Mouse (Mus musculus): Measurements from ENCODE around the gene Mpg. TPM values are rescaled to one million over a fixed set of nuclear protein-coding genes. Genes with fewer than 3 reads are reported as not detected.
"Not testable (repeated sequence)": the region's sequence is repeated elsewhere in the genome, so short reads cannot be mapped to it uniquely, and the experiment has no call there.

The Mpg gene
- polyA plus RNA-seq, 1 experiment from 2014 or later = 37.5 TPM

DNA sequence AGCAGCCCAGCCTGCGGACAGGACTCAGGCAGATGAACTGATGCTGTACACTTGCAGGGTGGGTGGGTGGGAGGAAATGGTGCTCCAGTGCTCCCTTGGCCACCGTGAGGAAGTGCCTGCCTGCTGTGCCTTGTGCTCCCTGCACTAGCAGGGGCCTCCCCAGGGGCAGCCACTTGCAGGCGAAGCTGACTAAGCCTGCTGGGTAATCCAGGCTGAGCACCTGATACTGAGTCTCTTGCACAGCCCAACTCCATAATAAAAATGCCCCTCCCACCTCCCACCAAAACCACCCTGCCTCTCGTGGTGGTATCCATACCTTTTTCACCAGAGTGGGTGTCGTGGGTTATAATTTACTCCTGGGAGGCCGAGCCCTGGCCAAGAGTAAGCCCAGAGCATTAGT is 27.1 kb upstream of the Mpg start:
- ATAC-seq (ENCODE audit: low FRiP score) (no peak), DNase-seq (ENCODE audit: low spot score) (no peak)
- WGBS = 49% methylated on average over 6 of the region's 6 CpGs
- H3K27me3 ChIP-seq (ENCODE audit: control insufficient read depth, insufficient read depth, low read length) = no peaks in the 10 kb centered on the region
- no peak overlapping the region for H3K4me3 ChIP-seq (replicated peaks; ENCODE audit: low read length)
- no peak overlapping the region for H3K4me2 ChIP-seq (replicated peaks)
- H3K36me3 ChIP-seq (replicated peaks; ENCODE audit: control insufficient read depth, insufficient read depth) = no peaks in the 10 kb centered on the region
- no peaks in the 10 kb centered on the region for H3K9me3 ChIP-seq (ENCODE audit: control insufficient read depth, low read length)
- no peak overlapping the region for H3K9ac ChIP-seq
- H3K27ac ChIP-seq = no peak overlapping the region
- no peaks in the 10 kb centered on the region for H3K4me1 ChIP-seq (replicated peaks; ENCODE audit: control insufficient read depth, insufficient read depth, low read length)

DNA sequence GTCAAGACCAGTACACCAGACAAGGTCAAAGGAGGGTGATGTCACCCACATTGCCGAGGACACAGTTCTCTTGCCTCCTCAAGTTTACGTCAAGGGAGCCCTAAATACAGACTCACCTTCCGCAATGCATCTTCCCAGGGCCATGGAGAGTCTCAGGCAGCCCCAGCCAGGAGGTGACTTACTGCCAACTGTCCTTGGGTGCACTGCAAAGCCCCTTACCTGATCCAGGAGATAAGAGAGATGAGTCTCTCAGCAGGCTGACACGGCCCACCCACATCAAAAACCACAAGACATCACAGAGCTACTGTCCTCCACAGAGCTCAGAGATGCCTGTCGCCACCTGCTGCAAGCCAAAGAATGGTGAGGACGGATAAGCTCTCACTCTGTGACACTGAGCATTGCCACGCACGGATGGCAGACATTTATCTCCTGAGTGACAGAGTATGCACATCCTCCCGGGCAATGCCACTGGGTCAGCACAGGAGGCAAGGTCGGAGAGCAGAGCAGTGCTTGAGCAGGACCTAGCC is 26.2 kb upstream of the Mpg start, which contains the start of gene Il9r:
TSS of gene Il9r (minus strand) at position 205 of the 527 bp plus-strand sequence.
- Histone ChIP-seq H3K4me3 (replicated peaks; ENCODE audit: low read length) (no peak within 1 kb of the TSS), H3K27ac (no peak within 1 kb of the TSS), H3K27me3 (ENCODE audit: control insufficient read depth, insufficient read depth, low read length) (no peaks in the 10 kb centered on the region), H3K4me1 (replicated peaks; ENCODE audit: control insufficient read depth, insufficient read depth, low read length) (peaks cover 6% of the 10 kb centered on the region; the same call in 1 of the 2 replicates), H3K9me3 (ENCODE audit: control insufficient read depth, low read length) (no peaks in the 10 kb centered on the region), H3K4me2 (replicated peaks) (no peak within 1 kb of the TSS), H3K9ac (no peak within 1 kb of the TSS), H3K36me3 (replicated peaks; ENCODE audit: control insufficient read depth, insufficient read depth) (no peaks in the 10 kb centered on the region)
- WGBS = 71% methylated on average over 10 of the region's 10 CpGs
- no peak for DNase-seq (ENCODE audit: low spot score)
- ATAC-seq (ENCODE audit: low FRiP score) = no peak

DNA sequence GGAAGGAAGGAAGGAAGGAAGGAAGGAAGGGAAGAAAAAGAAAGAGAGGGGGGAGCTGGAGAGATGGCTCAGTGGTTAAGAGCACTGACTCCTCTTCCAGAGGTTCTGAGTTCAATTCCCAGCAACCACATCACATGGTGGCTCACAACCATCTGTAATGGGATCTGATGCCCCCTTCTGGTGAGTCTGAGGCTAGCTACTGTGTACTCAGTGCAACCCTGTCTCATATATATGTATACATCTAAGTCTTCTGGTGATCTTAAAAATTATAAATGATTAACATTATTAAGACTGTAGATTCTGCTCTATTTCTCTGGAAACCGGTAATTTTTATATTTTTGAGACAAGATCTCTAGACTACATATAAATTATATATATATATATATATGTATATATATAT is 25.3 kb upstream of the Mpg start:
- not testable (repeated sequence) for H3K4me3 ChIP-seq (replicated peaks; ENCODE audit: low read length); ATAC-seq (ENCODE audit: low FRiP score); H3K36me3 ChIP-seq (replicated peaks; ENCODE audit: control insufficient read depth, insufficient read depth); H3K27me3 ChIP-seq (ENCODE audit: control insufficient read depth, insufficient read depth, low read length); H3K9me3 ChIP-seq (ENCODE audit: control insufficient read depth, low read length); DNase-seq (ENCODE audit: low spot score); H3K27ac ChIP-seq; H3K9ac ChIP-seq; H3K4me2 ChIP-seq (replicated peaks)
- peaks cover 11% of the 10 kb centered on the region; the same call in 1 of the 2 replicates for H3K4me1 ChIP-seq (replicated peaks; ENCODE audit: control insufficient read depth, insufficient read depth, low read length)
- WGBS = 63% methylated on average over 1 of the region's 1 CpGs

DNA sequence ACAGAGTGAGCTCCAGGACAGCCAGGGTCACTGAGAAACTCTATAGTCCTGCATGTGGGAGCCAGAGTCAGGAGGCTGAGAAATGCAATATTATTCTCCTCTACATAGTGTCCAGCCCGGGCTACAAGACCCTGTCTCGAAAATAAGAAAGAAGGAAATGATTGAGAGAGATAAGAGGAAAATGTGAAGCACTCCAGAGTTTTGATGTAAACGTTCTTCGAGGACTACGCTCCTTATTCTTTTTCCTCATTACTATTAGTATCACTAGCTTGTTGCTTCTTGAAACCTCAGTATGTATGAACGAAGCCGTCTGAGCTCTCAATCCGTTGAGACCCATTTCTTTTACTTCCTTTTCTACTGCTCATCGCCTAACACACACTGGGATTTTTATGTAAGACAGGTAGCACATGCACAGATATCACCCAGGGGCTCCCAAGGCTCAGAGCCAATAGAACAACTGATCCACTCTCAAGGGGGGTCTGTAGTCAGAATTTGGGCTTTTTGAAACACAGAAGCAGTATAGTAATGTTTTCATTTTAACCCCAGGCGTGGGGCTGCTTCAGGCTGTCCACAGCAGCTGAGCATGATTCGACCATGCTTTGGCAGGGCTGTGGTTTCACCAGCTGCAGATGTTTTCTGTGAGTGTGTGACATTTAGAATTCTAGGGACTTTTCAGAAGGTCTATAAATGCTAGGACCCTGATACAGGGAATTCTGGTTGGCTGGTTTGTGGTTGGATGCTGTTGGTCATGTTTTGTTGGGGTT is 24.2 kb upstream of the Mpg start:
- no peak for DNase-seq (ENCODE audit: low spot score)
- no peaks in the 10 kb centered on the region for H3K27me3 ChIP-seq (ENCODE audit: control insufficient read depth, insufficient read depth, low read length)
- peaks cover 12% of the 10 kb centered on the region; the same call in 1 of the 2 replicates for H3K4me1 ChIP-seq (replicated peaks; ENCODE audit: control insufficient read depth, insufficient read depth, low read length)
- no peak overlapping the region for H3K4me2 ChIP-seq (replicated peaks)
- H3K36me3 ChIP-seq (replicated peaks; ENCODE audit: control insufficient read depth, insufficient read depth) = no peaks in the 10 kb centered on the region
- H3K27ac ChIP-seq = no peak overlapping the region
- H3K4me3 ChIP-seq (replicated peaks; ENCODE audit: low read length) = no peak overlapping the region
- H3K9me3 ChIP-seq (ENCODE audit: control insufficient read depth, low read length) = no peaks in the 10 kb centered on the region
- ATAC-seq (ENCODE audit: low FRiP score) = no peak
- no peak overlapping the region for H3K9ac ChIP-seq
- WGBS = 85% methylated on average over 11 of the region's 11 CpGs

DNA sequence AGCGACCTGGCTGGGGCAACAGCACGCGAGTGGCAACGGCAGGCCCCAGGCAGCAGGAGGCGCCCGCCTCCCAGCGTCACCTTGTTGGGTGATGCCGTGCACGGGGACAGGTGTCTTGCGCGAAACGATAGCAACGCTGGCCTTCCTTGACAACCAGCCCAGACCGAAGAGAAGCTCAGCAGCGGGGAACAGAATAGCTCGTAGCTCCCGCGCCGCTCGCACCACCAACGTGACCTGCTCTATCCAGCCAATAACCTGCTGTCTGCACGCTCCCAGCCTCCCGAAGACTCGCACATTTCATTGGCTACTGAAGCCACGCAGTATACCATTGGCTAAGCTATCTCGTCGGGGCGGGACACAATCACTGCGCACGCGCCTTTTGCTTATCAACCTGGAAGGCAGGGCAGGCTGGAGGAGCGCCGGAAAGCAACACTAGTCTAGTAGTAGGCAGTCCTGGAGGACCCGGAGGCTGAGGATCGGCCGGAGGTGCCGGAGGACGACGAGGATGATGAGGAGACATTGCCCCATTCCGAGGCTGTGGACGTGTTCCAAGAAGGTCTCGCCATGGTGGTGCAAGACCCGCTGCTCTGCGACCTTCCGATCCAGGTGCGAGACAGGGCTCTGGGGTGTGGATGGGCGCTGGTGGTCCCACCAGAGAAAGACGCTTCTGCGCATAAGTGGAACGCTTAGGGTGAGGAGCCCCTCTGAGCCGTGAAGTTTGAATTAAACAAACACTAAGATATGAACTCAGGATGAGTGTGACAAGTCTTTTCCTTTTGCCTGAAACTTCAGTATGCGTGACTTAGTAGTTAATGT is 21.0 kb upstream of the Mpg start, which contains the start of gene Snrnp25:
TSS of gene Snrnp25 (plus strand) at position 358 of the 816 bp plus-strand sequence.
- H3K27me3 ChIP-seq (ENCODE audit: control insufficient read depth, insufficient read depth, low read length) = no peaks in the 10 kb centered on the region
- DNase-seq (ENCODE audit: low spot score) = peak; percentile 98
- peak within 1 kb of the TSS; percentile 69 for H3K9ac ChIP-seq
- peaks cover 23% of the 10 kb centered on the region for H3K36me3 ChIP-seq (replicated peaks; ENCODE audit: control insufficient read depth, insufficient read depth)
- peak; percentile 100 for ATAC-seq (ENCODE audit: low FRiP score)
- under 1% methylated on average over 52 of the region's 52 CpGs for WGBS
- H3K4me2 ChIP-seq (replicated peaks) = peak within 1 kb of the TSS; percentile 69
- peaks cover 12% of the 10 kb centered on the region; the same call in 1 of the 2 replicates for H3K4me1 ChIP-seq (replicated peaks; ENCODE audit: control insufficient read depth, insufficient read depth, low read length)
- no peaks in the 10 kb centered on the region for H3K9me3 ChIP-seq (ENCODE audit: control insufficient read depth, low read length)
- H3K4me3 ChIP-seq (replicated peaks; ENCODE audit: low read length) = peak within 1 kb of the TSS; percentile 53
- H3K27ac ChIP-seq = 0 out of 2 replicates have a peak within 1 kb of the TSS, but pooled peaks have one; percentile 12

DNA sequence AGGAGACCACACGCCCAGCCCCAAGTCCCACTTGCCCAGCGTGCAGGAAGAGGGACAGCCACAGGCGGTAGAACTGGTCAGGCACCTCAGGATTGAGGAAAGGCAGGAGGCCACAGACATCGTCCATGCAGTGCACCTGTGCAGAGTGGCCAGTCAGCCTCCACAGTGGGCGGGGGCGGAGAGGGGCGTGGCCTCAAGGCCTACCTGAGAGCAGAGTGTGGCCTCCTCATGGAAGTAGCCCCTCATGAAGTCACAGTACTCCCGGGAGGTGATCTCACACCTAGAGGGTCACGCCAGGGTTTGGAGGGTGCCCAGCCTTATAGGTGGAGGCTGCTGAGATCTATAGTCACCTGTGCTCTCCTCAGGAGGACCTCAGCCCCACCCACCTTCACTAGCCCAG is 15.7 kb upstream of the Mpg start:
- ATAC-seq (ENCODE audit: low FRiP score) (no peak), DNase-seq (ENCODE audit: low spot score) (no peak)
- Histone ChIP-seq H3K4me2 (replicated peaks) (no peak overlapping the region), H3K9me3 (ENCODE audit: control insufficient read depth, low read length) (no peaks in the 10 kb centered on the region), H3K27me3 (ENCODE audit: control insufficient read depth, insufficient read depth, low read length) (no peaks in the 10 kb centered on the region), H3K9ac (no peak overlapping the region), H3K4me3 (replicated peaks; ENCODE audit: low read length) (no peak overlapping the region), H3K27ac (no peak overlapping the region), H3K4me1 (replicated peaks; ENCODE audit: control insufficient read depth, insufficient read depth, low read length) (peaks cover 5% of the 10 kb centered on the region; the same call in 1 of the 2 replicates), H3K36me3 (replicated peaks; ENCODE audit: control insufficient read depth, insufficient read depth) (peaks cover 27% of the 10 kb centered on the region)
- 91% methylated on average over 9 of the region's 9 CpGs for WGBS

DNA sequence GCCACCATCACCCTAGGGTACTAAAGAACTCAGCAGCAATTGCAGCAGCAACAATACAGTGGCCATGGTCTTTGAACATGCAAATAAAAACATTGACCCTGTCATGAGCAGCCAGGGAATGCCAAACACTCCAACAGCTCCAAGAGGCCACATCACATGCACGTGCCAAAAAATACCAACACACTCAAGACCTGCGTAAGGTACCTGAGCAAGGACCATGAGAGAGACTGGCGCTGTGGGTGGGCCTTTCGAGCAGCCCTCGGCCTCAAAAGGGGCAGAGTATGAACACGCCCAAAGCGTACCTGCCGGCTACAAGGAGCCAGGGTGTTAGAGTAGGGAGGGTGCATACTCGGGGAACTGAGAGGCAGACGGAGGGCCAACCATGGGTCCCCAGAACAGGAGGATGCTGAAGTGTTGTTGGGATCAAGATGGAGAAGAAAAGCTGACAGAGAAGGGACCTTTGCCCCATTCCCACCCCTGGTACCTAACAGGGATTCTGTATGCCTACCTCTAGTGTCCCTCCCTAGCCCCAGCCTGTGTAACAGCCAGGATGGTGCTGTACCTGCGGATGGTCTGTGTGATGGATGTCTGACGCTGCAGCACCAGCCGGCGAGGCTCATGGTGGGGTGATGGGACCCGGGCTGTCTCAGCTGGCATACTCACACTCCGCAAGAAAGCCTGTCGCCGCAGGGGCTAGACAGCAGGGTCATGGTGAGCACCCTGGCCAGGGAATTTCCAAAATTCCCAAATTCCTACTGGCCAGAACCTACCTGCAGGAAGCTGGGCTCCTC is 10.7 kb upstream of the Mpg start:
- Histone ChIP-seq H3K9me3 (ENCODE audit: control insufficient read depth, low read length) (no peaks in the 10 kb centered on the region), H3K4me2 (replicated peaks) (no peak overlapping the region), H3K27me3 (ENCODE audit: control insufficient read depth, insufficient read depth, low read length) (no peaks in the 10 kb centered on the region), H3K9ac (no peak overlapping the region), H3K4me1 (replicated peaks; ENCODE audit: control insufficient read depth, insufficient read depth, low read length) (0 out of 2 replicates have a peak, but pooled peaks cover 8% of the 10 kb centered on the region), H3K36me3 (replicated peaks; ENCODE audit: control insufficient read depth, insufficient read depth) (0 out of 2 replicates have a peak, but pooled peaks cover 2% of the 10 kb centered on the region), H3K27ac (no peak overlapping the region), H3K4me3 (replicated peaks; ENCODE audit: low read length) (no peak overlapping the region)
- no peak for ATAC-seq (ENCODE audit: low FRiP score)
- no peak for DNase-seq (ENCODE audit: low spot score)
- WGBS = 94% methylated on average over 18 of the region's 18 CpGs

DNA sequence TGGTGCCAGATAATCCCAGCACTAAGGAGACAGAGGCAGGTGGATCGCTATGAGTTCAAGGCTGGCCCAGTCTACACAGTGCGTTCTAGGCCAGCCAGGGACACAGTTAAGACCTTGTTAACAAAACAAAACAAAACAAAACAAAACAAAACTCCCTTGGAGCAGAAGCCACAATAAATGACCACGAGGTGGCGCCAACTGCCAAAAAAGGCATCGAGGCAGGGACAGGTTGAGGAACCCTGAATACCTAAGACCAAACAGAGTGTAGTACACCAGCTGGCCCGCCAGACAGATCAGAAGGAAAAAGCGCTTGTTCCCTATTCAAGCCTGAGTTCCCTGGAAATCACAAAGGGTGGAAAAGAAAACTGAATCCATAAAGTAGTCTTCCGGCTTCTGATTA is 9.5 kb upstream of the Mpg start:
- no peak overlapping the region for H3K4me3 ChIP-seq (replicated peaks; ENCODE audit: low read length)
- H3K36me3 ChIP-seq (replicated peaks; ENCODE audit: control insufficient read depth, insufficient read depth) = no peaks in the 10 kb centered on the region
- DNase-seq (ENCODE audit: low spot score) (peak; percentile 86), ATAC-seq (ENCODE audit: low FRiP score) (no peak)
- no peak overlapping the region for H3K4me2 ChIP-seq (replicated peaks)
- H3K9me3 ChIP-seq (ENCODE audit: control insufficient read depth, low read length) = no peaks in the 10 kb centered on the region
- WGBS = 21% methylated on average over 8 of the region's 8 CpGs
- no peak overlapping the region for H3K27ac ChIP-seq
- 0 out of 2 replicates have a peak, but pooled peaks cover 8% of the 10 kb centered on the region for H3K4me1 ChIP-seq (replicated peaks; ENCODE audit: control insufficient read depth, insufficient read depth, low read length)
- H3K9ac ChIP-seq = no peak overlapping the region
- H3K27me3 ChIP-seq (ENCODE audit: control insufficient read depth, insufficient read depth, low read length) = peaks cover 6% of the 10 kb centered on the region; the same call in 1 of the 2 replicates
